Mouse (Mus musculus) limb, embryonic 11.5 days (tissue): ENCODE results near the gene Ppp2r2d. TPM values are rescaled to one million over a fixed set of nuclear protein-coding genes. Genes with fewer than 3 reads are reported as not detected.
A peak's percentile ranks its signal among the peaks of the same experiment; 100 is the strongest.

Experiments
- ATAC-seq: fragments of 200-750 bp; cut with Nextera tagmentation; 2 replicates; pipeline ENCODE4 v1.8.0; 2017; ENCODE audit warnings: low read depth; ENCODE audit not compliant: insufficient number of reproducible peaks, low FRiP score, low TSS enrichment
- DNase-seq: peaks from one replicate; pipeline ENCODE4 v3.0.0-alpha.2; 2015; ENCODE audit warnings: low spot score
- H3K27ac ChIP-seq: fragments of 300-500 bp; sonication (generic); replicated peaks from 2 replicates; pipeline ENCODE4 v1.5.1; 2014; ENCODE audit warnings: low read depth, mild to moderate bottlenecking, low read length
- H3K27me3 ChIP-seq: fragments of 300-500 bp; sonication (generic); 2 replicates; pipeline ENCODE4 v1.6.1; 2014; ENCODE audit warnings: mild to moderate bottlenecking, low read length, mixed read lengths; ENCODE audit not compliant: control insufficient read depth, insufficient read depth
- H3K36me3 ChIP-seq: fragments of 300-500 bp; sonication (generic); 2 replicates; pipeline ENCODE4 v1.6.1; 2014; ENCODE audit warnings: mild to moderate bottlenecking, low read length, moderate library complexity, mixed read lengths; ENCODE audit not compliant: control insufficient read depth, insufficient read depth
- H3K4me1 ChIP-seq: fragments of 300-500 bp; sonication (generic); 2 replicates; pipeline ENCODE4 v1.6.1; 2014; ENCODE audit warnings: low read length, mixed read lengths; ENCODE audit not compliant: control insufficient read depth, insufficient read depth
- H3K4me2 ChIP-seq: fragments of 300-500 bp; sonication (generic); 2 replicates; pipeline ENCODE4 v1.6.1; 2014; ENCODE audit warnings: low read depth, mild to moderate bottlenecking, moderate library complexity; ENCODE audit not compliant: severe bottlenecking
- H3K4me3 ChIP-seq: fragments of 300-500 bp; sonication (generic); 2 replicates; pipeline ENCODE4 v1.5.1; 2014; ENCODE audit warnings: low read depth, low read length
- H3K9ac ChIP-seq: fragments of 300-500 bp; sonication (generic); 2 replicates; pipeline ENCODE4 v1.6.1; 2014; ENCODE audit warnings: mild to moderate bottlenecking, low read length
- H3K9me3 ChIP-seq: fragments of 300-500 bp; sonication (generic); 2 replicates; pipeline ENCODE4 v1.6.1; 2016; ENCODE audit warnings: low read length; ENCODE audit not compliant: control insufficient read depth
- WGBS: fragments of 180-500 bp; shearing (Covaris S2); extraction: QIAGEN DNeasy Blood & Tissue Kit; methylation state at CpG from one replicate; pipeline ENCODE4 v1.1.7; 2014; 5-methylcytosine and 5-hydroxymethylcytosine counted together
- polyA plus RNA-seq: library from polyadenylated mRNA; unstranded; fragments of >200 nt; fragmentation: Nextera tagmentation; extraction: Ambion mirVana; gene quantifications from 2 replicates; pipeline ENCODE4 v1.2.1, GENCODE M21; 2014

Gene Ppp2r2d
- polyA plus RNA-seq, 1 experiment from 2014 or later: 70.1 TPM

- DNase-seq (no peak), ATAC-seq (no peak)
- H3K27ac ChIP-seq: no peak overlapping the region
- peaks cover 8% of the 10 kb centered on the region; the same call in 1 of the 2 replicates for H3K4me1 ChIP-seq
- no peak overlapping the region for H3K9ac ChIP-seq
- no peak overlapping the region for H3K4me3 ChIP-seq
- 76% methylated on average over 7 of the region's 7 CpGs for WGBS
- H3K36me3 ChIP-seq: peaks cover 6% of the 10 kb centered on the region; the same call in 1 of the 2 replicates
- H3K4me2 ChIP-seq: peak overlapping the region; percentile 64; the same call in 1 of the 2 replicates
- H3K27me3 ChIP-seq: no peaks in the 10 kb centered on the region
- H3K9me3 ChIP-seq: no peaks in the 10 kb centered on the region
These were observed 2.4 kb downstream of the Ppp2r2d start for GRCm38 (mm10) chr7:138848028-138848920.

DNA sequence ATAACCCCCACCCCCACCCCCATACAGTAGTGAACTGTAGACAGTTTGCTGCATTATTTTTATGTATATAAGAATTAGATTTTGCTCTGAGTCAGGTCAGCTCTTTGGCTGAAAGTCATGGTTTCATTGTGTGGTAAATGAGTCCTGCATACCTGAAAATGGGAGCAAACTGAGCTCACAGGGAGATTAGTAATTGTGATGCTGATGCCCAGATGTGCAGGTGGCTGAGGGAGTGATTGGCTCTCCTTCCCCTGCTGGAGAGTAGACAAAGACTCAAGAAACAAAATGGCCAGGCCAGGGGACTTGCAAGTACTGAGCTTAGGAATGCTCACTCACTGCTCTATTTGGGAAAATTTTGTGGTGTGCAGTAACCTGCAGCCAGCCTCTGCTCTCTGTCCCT lies 4.2 kb downstream of the Ppp2r2d start:
- Histone ChIP-seq H3K4me3 (no peak overlapping the region), H3K4me1 (peaks cover 4% of the 10 kb centered on the region; the same call in 1 of the 2 replicates), H3K36me3 (peaks cover 6% of the 10 kb centered on the region; the same call in 1 of the 2 replicates), H3K9me3 (no peaks in the 10 kb centered on the region), H3K27me3 (no peaks in the 10 kb centered on the region), H3K27ac (no peak overlapping the region), H3K9ac (no peak overlapping the region), H3K4me2 (no peak overlapping the region)
- no peak for DNase-seq
- ATAC-seq: no peak

DNA sequence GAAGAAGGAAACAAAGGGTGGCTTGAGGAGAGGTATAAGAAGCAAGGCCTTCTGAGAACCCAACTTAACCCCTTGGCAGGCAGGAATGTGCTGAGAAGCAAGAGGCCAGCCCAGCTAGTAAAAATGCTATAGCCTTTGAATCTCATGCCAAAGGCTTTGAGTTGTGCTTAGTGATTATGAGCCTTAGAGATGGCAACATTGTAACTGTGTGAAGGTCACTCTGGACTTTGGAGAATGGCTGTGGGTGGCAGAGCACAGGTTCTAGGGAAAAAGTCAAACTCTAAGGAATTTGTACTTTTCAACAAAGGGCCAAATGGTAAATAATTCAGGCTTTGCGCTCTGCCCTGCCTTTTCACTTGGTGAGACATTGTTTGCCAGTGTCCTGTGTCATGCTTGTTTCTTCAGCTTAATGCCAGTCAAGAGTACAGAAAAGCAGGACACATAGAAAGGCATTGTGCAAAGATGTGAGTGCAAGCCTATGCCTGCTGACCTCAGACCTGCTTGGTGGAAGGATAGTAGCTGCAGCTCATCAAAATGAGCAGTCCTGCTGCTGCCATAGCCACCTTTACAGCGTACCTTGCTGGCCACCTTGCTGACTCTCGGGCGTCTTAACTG lies 7.6 kb downstream of the Ppp2r2d start:
- H3K9ac ChIP-seq: no peak overlapping the region
- no peaks in the 10 kb centered on the region for H3K4me1 ChIP-seq
- H3K27ac ChIP-seq: no peak overlapping the region
- no peaks in the 10 kb centered on the region for H3K27me3 ChIP-seq
- peaks cover 4% of the 10 kb centered on the region; the same call in 1 of the 2 replicates for H3K36me3 ChIP-seq
- ATAC-seq: no peak
- no peaks in the 10 kb centered on the region for H3K9me3 ChIP-seq
- no peak for DNase-seq
- WGBS: 96% methylated on average over 4 of the region's 4 CpGs
- no peak overlapping the region for H3K4me2 ChIP-seq
- no peak overlapping the region for H3K4me3 ChIP-seq

GRCm38 (mm10) chr7:138854201-138854600 lies 8.3 kb downstream of the Ppp2r2d start:
- Histone ChIP-seq H3K36me3 (peaks cover 4% of the 10 kb centered on the region; the same call in 1 of the 2 replicates), H3K4me1 (no peaks in the 10 kb centered on the region), H3K27ac (no peak overlapping the region), H3K4me2 (no peak overlapping the region), H3K9me3 (no peaks in the 10 kb centered on the region), H3K27me3 (no peaks in the 10 kb centered on the region), H3K9ac (no peak overlapping the region), H3K4me3 (no peak overlapping the region)
- DNase-seq: no peak
- ATAC-seq: no peak
- WGBS: 95% methylated on average over 2 of the region's 2 CpGs

DNA sequence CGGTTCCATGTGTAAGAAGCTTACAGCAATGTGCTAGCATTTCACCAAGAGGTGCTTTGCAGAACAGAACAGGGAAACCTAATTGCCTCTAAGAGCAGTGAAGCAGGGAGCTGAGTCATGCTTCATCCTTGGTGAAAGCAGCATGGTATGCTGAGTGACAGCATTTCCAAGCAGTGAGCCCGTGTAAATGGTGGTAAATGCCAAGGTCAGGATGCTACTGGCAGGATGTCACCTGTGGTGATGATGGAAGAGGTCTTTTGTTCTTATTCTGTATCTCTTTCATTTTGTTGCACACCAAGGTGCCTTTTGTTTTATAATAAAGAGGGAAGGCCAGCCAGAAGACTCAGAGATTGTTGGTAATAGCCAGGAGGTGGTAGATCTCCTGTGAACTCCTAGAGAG lies 10.8 kb downstream of the Ppp2r2d start:
- Histone ChIP-seq H3K9ac (no peak overlapping the region), H3K9me3 (no peaks in the 10 kb centered on the region), H3K4me2 (no peak overlapping the region), H3K27me3 (no peaks in the 10 kb centered on the region), H3K27ac (no peak overlapping the region), H3K4me1 (no peaks in the 10 kb centered on the region), H3K4me3 (no peak overlapping the region), H3K36me3 (peaks cover 4% of the 10 kb centered on the region; the same call in 1 of the 2 replicates)
- no peak for ATAC-seq
- no peak for DNase-seq
- WGBS: 86% methylated on average over 2 of the region's 2 CpGs

- no peaks in the 10 kb centered on the region for H3K27me3 ChIP-seq
- DNase-seq: peak; percentile 38
- no peaks in the 10 kb centered on the region for H3K9me3 ChIP-seq
- H3K27ac ChIP-seq: no peak overlapping the region
- peaks cover 9% of the 10 kb centered on the region; the same call in 1 of the 2 replicates for H3K4me1 ChIP-seq
- no peak overlapping the region for H3K9ac ChIP-seq
- no peak overlapping the region for H3K4me3 ChIP-seq
- 0 out of 2 replicates have a peak, but pooled peaks cover 3% of the 10 kb centered on the region for H3K36me3 ChIP-seq
- 28% methylated on average over 3 of the region's 3 CpGs for WGBS
- H3K4me2 ChIP-seq: no peak overlapping the region
- ATAC-seq: no peak
These were observed 18.2 kb downstream of the Ppp2r2d start for GRCm38 (mm10) chr7:138863950-138864572.

DNA sequence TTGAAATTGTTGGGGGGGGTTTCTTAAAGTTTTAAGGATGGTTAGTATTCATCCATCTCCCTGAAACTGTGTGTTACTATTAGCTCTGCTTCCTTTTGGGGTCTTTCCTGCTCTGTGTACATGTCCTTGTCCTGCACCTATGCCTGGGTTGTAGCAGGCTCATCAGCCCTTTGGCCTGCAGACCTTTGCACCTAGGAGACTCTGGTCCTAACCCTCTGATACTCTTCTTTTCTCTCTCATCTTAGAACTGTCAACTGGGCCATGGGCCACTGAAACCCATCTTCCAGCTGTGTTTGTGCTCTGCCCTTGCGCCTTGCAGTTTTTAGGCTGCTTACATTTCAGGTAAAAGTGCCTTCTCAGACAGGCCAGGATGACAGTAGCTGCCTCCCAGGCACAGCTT lies 18.9 kb downstream of the Ppp2r2d start:
- Histone ChIP-seq H3K4me1 (peaks cover 9% of the 10 kb centered on the region; the same call in 1 of the 2 replicates), H3K9me3 (no peaks in the 10 kb centered on the region), H3K4me2 (no peak overlapping the region), H3K4me3 (no peak overlapping the region), H3K27me3 (no peaks in the 10 kb centered on the region), H3K9ac (no peak overlapping the region), H3K36me3 (0 out of 2 replicates have a peak, but pooled peaks cover 3% of the 10 kb centered on the region), H3K27ac (no peak overlapping the region)
- ATAC-seq (no peak), DNase-seq (no peak)
- 97% methylated on average over 1 of the region's 1 CpGs for WGBS

- H3K36me3 ChIP-seq: peaks cover 10% of the 10 kb centered on the region; the same call in 1 of the 2 replicates
- 51% methylated on average over 6 of the region's 6 CpGs for WGBS
- peaks cover 9% of the 10 kb centered on the region; the same call in 1 of the 2 replicates for H3K4me1 ChIP-seq
- no peak overlapping the region for H3K9ac ChIP-seq
- H3K9me3 ChIP-seq: no peaks in the 10 kb centered on the region
- H3K4me2 ChIP-seq: no peak overlapping the region
- no peak overlapping the region for H3K27ac ChIP-seq
- ATAC-seq (no peak), DNase-seq (no peak)
- H3K27me3 ChIP-seq: no peaks in the 10 kb centered on the region
- no peak overlapping the region for H3K4me3 ChIP-seq
These were observed 21.4 kb downstream of the Ppp2r2d start for GRCm38 (mm10) chr7:138867286-138867685.
